Mouse (Mus musculus) forebrain, embryonic 16.5 days (tissue): ENCODE measurements around the gene Med16. TPM values are rescaled to one million over a fixed set of nuclear protein-coding genes. Genes with fewer than 3 reads are reported as not detected.

Experiments used
- ATAC-seq: fragments of 200-750 bp; cut with Nextera tagmentation; 2 replicates; pipeline ENCODE4 v1.8.0; 2017; ENCODE audit warnings: mild to moderate bottlenecking, moderate library complexity
- H3K27ac ChIP-seq: fragments of 300-500 bp; sonication (generic); 2 replicates; pipeline ENCODE4 v1.5.1; 2014; ENCODE audit warnings: low read length, control low read depth
- H3K27me3 ChIP-seq: fragments of 300-500 bp; sonication (generic); replicated peaks from 2 replicates; pipeline ENCODE4 v1.6.1; 2014; ENCODE audit warnings: low read length; ENCODE audit not compliant: control insufficient read depth, insufficient read depth
- H3K36me3 ChIP-seq: fragments of 300-500 bp; sonication (generic); 2 replicates; pipeline ENCODE4 v1.6.1; 2014; ENCODE audit not compliant: control insufficient read depth, insufficient read depth
- H3K4me1 ChIP-seq: fragments of 300-500 bp; sonication (generic); replicated peaks from 2 replicates; pipeline ENCODE4 v1.6.1; 2014; ENCODE audit warnings: low read length; ENCODE audit not compliant: control insufficient read depth, insufficient read depth
- H3K4me2 ChIP-seq: fragments of 300-500 bp; sonication (generic); 2 replicates; pipeline ENCODE4 v1.6.1; 2014; ENCODE audit warnings: mild to moderate bottlenecking, low read length, control low read depth
- H3K4me3 ChIP-seq: fragments of 300-500 bp; sonication (generic); replicated peaks from 2 replicates; pipeline ENCODE4 v1.5.1; 2014; ENCODE audit warnings: mild to moderate bottlenecking, low read length, control low read depth
- H3K9ac ChIP-seq: fragments of 300-500 bp; sonication (generic); replicated peaks from 2 replicates; pipeline ENCODE4 v1.6.1; 2014; ENCODE audit warnings: low read depth, low read length, control low read depth
- H3K9me3 ChIP-seq: fragments of 300-500 bp; sonication (generic); 2 replicates; pipeline ENCODE4 v1.6.1; 2016; ENCODE audit warnings: low read length; ENCODE audit not compliant: control insufficient read depth
- WGBS: fragments of 180-500 bp; shearing (Covaris S2); extraction: QIAGEN DNeasy Blood & Tissue Kit; methylation state at CpG from one replicate; pipeline ENCODE4 v1.1.7; 2014; 5-methylcytosine and 5-hydroxymethylcytosine counted together
- polyA plus RNA-seq: library from polyadenylated mRNA; unstranded; fragments of >200 nt; fragmentation: Nextera tagmentation; extraction: Ambion mirVana; gene quantifications from 2 replicates; pipeline ENCODE4 v1.2.1, GENCODE M21; 2015

Gene Med16
- polyA plus RNA-seq, 1 experiment from 2014 or later: 54.0 TPM

GRCm38 (mm10) chr10:79920056-79920890 is 11.6 kb upstream of the Med16 start:
- Histone ChIP-seq H3K4me2 (no peak overlapping the region), H3K27me3 (peaks cover 61% of the 10 kb centered on the region), H3K4me1 (peaks cover 28% of the 10 kb centered on the region), H3K36me3 (no peaks in the 10 kb centered on the region), H3K9ac (no peak overlapping the region), H3K4me3 (no peak overlapping the region; the same call in 1 of the 2 replicates), H3K9me3 (no peaks in the 10 kb centered on the region), H3K27ac (no peak overlapping the region)
- 16% methylated on average over 26 of the region's 26 CpGs for WGBS
- no peak for ATAC-seq

GRCm38 (mm10) chr10:79919251-79919849 is 10.6 kb upstream of the Med16 start:
- H3K4me1 ChIP-seq: peaks cover 38% of the 10 kb centered on the region
- no peak for ATAC-seq
- 4% methylated on average over 21 of the region's 21 CpGs for WGBS

GRCm38 (mm10) chr10:79918231-79919078 is 9.7 kb upstream of the Med16 start:
- Histone ChIP-seq H3K27ac (no peak overlapping the region), H3K27me3 (peaks cover 61% of the 10 kb centered on the region), H3K9me3 (no peaks in the 10 kb centered on the region), H3K36me3 (no peaks in the 10 kb centered on the region), H3K9ac (no peak overlapping the region), H3K4me3 (no peak overlapping the region), H3K4me1 (peaks cover 44% of the 10 kb centered on the region), H3K4me2 (no peak overlapping the region)
- ATAC-seq: no peak
- WGBS: 4% methylated on average over 34 of the region's 35 CpGs

More at GRCm38 (mm10) chr10:79919251-79919849, 10.6 kb upstream of the Med16 start:
- H3K36me3 ChIP-seq: no peaks in the 10 kb centered on the region
- no peak overlapping the region for H3K4me3 ChIP-seq
- no peak overlapping the region for H3K27ac ChIP-seq
- H3K4me2 ChIP-seq: no peak overlapping the region
- no peaks in the 10 kb centered on the region for H3K9me3 ChIP-seq
- H3K9ac ChIP-seq: no peak overlapping the region
- peaks cover 61% of the 10 kb centered on the region for H3K27me3 ChIP-seq

GRCm38 (mm10) chr10:79917532-79918100 is 8.9 kb upstream of the Med16 start:
- Histone ChIP-seq H3K27me3 (peaks cover 52% of the 10 kb centered on the region), H3K27ac (no peak overlapping the region), H3K4me1 (peaks cover 44% of the 10 kb centered on the region), H3K36me3 (0 out of 2 replicates have a peak, but pooled peaks cover 2% of the 10 kb centered on the region), H3K9me3 (no peaks in the 10 kb centered on the region), H3K4me3 (peak overlapping the region; percentile 91), H3K9ac (peak overlapping the region; percentile 98), H3K4me2 (peak overlapping the region; percentile 97)
- ATAC-seq: no peak
- WGBS: 41% methylated on average over 5 of the region's 5 CpGs

GRCm38 (mm10) chr10:79916808-79917531 is 8.2 kb upstream of the Med16 start, which contains the start of gene Kiss1r:
Gene Kiss1r, plus strand, starts transcription at chr10:79916971.
- WGBS: 2% methylated on average over 42 of the region's 42 CpGs
- Histone ChIP-seq H3K27ac (peak within 1 kb of the TSS; percentile 80), H3K4me1 (peaks cover 44% of the 10 kb centered on the region), H3K9me3 (no peaks in the 10 kb centered on the region), H3K27me3 (peaks cover 46% of the 10 kb centered on the region), H3K36me3 (0 out of 2 replicates have a peak, but pooled peaks cover 2% of the 10 kb centered on the region), H3K9ac (peak within 1 kb of the TSS; percentile 98), H3K4me3 (peak within 1 kb of the TSS; percentile 91), H3K4me2 (peak within 1 kb of the TSS; percentile 97)
- peak; percentile 89 for ATAC-seq

GRCm38 (mm10) chr10:79916081-79916480 is 7.4 kb upstream of the Med16 start:
- H3K4me2 ChIP-seq: peak overlapping the region; percentile 97
- no peaks in the 10 kb centered on the region for H3K9me3 ChIP-seq
- peaks cover 37% of the 10 kb centered on the region for H3K27me3 ChIP-seq
- peak overlapping the region; percentile 80; the same call in 1 of the 2 replicates for H3K27ac ChIP-seq
- H3K9ac ChIP-seq: peak overlapping the region; percentile 98
- peak overlapping the region; percentile 91 for H3K4me3 ChIP-seq
- 4% methylated on average over 8 of the region's 8 CpGs for WGBS
- peaks cover 36% of the 10 kb centered on the region for H3K4me1 ChIP-seq
- no peak for ATAC-seq
- H3K36me3 ChIP-seq: 0 out of 2 replicates have a peak, but pooled peaks cover 2% of the 10 kb centered on the region

- Histone ChIP-seq H3K36me3 (0 out of 2 replicates have a peak, but pooled peaks cover 2% of the 10 kb centered on the region), H3K9me3 (no peaks in the 10 kb centered on the region), H3K4me3 (no peak overlapping the region), H3K27ac (no peak overlapping the region), H3K27me3 (peaks cover 27% of the 10 kb centered on the region), H3K4me2 (no peak overlapping the region), H3K9ac (no peak overlapping the region), H3K4me1 (peaks cover 31% of the 10 kb centered on the region)
- ATAC-seq: no peak
- 66% methylated on average over 7 of the region's 7 CpGs for WGBS
Observed at GRCm38 (mm10) chr10:79914948-79915596, 6.3 kb upstream of the Med16 start.
